Mouse (Mus musculus): Measurements from ENCODE around the gene 1700028J19Rik. TPM values are rescaled to one million over a fixed set of nuclear protein-coding genes. Genes with fewer than 3 reads are reported as not detected.
A peak's percentile ranks its signal among the peaks of the same experiment; 100 is the strongest.
"Not testable (repeated sequence)": the region's sequence is repeated elsewhere in the genome, so short reads cannot be mapped to it uniquely, and the experiment has no call there.

The 1700028J19Rik gene
- polyA plus RNA-seq, 1 experiment from 2014 or later = 0.33 TPM

GRCm38 (mm10) chr7:44268117-44268516, 21.6 kb upstream of the 1700028J19Rik start:
- WGBS (ENCODE audit: missing documents) = 85% methylated on average over 11 of the region's 11 CpGs
- Histone ChIP-seq H3K36me3 (ENCODE audit: inconsistent target) (no peaks in the 10 kb centered on the region), H3K79me2 (ENCODE audit: inconsistent target) (no peaks in the 10 kb centered on the region), H3K4me3 (ENCODE audit: inconsistent target) (no peak overlapping the region), H3K27ac (no peak overlapping the region)

- Histone ChIP-seq H3K4me3 (ENCODE audit: inconsistent target) (no peak overlapping the region), H3K27ac (no peak overlapping the region), H3K36me3 (ENCODE audit: inconsistent target) (no peaks in the 10 kb centered on the region), H3K79me2 (ENCODE audit: inconsistent target) (no peaks in the 10 kb centered on the region)
- WGBS (ENCODE audit: missing documents) = 4% methylated on average over 34 of the region's 34 CpGs
Observed at GRCm38 (mm10) chr7:44262791-44263643, 16.5 kb upstream of the 1700028J19Rik start.

- H3K36me3 ChIP-seq (ENCODE audit: inconsistent target) = no peaks in the 10 kb centered on the region
- H3K4me3 ChIP-seq (ENCODE audit: inconsistent target) = no peak within 1 kb of the TSS
- 34% methylated on average over 5 of the region's 5 CpGs for WGBS (ENCODE audit: missing documents)
- no peaks in the 10 kb centered on the region for H3K79me2 ChIP-seq (ENCODE audit: inconsistent target)
- H3K27ac ChIP-seq = no peak within 1 kb of the TSS
Observed at GRCm38 (mm10) chr7:44261147-44261546, 14.7 kb upstream of the 1700028J19Rik start, which contains the start of gene Gm15517. Gm15517 (plus strand) TSS chr7:44261447.

GRCm38 (mm10) chr7:44260410-44260809, 13.9 kb upstream of the 1700028J19Rik start:
- Histone ChIP-seq H3K27ac (no peak overlapping the region), H3K4me3 (ENCODE audit: inconsistent target) (no peak overlapping the region), H3K36me3 (ENCODE audit: inconsistent target) (no peaks in the 10 kb centered on the region), H3K79me2 (ENCODE audit: inconsistent target) (no peaks in the 10 kb centered on the region)
- 80% methylated on average over 5 of the region's 6 CpGs for WGBS (ENCODE audit: missing documents)

GRCm38 (mm10) chr7:44257278-44257677, 10.8 kb upstream of the 1700028J19Rik start, which contains the start of gene Acp4:
Acp4 (minus strand) TSS chr7:44257378.
- Histone ChIP-seq H3K4me3 (ENCODE audit: inconsistent target) (no peak within 1 kb of the TSS), H3K27ac (no peak within 1 kb of the TSS), H3K79me2 (ENCODE audit: inconsistent target) (no peaks in the 10 kb centered on the region), H3K36me3 (ENCODE audit: inconsistent target) (no peaks in the 10 kb centered on the region)
- 86% methylated on average over 4 of the region's 4 CpGs for WGBS (ENCODE audit: missing documents)

- Histone ChIP-seq H3K4me3 (ENCODE audit: inconsistent target) (no peak overlapping the region), H3K79me2 (ENCODE audit: inconsistent target) (no peaks in the 10 kb centered on the region), H3K27ac (no peak overlapping the region), H3K36me3 (ENCODE audit: inconsistent target) (peaks cover 9% of the 10 kb centered on the region; the same call in 1 of the 2 replicates)
- 71% methylated on average over 6 of the region's 6 CpGs for WGBS (ENCODE audit: missing documents)
Observed at GRCm38 (mm10) chr7:44254930-44255329, 8.4 kb upstream of the 1700028J19Rik start.

- WGBS (ENCODE audit: missing documents) = 86% methylated on average over 15 of the region's 15 CpGs
- H3K36me3 ChIP-seq (ENCODE audit: inconsistent target) = peaks cover 17% of the 10 kb centered on the region; the same call in 1 of the 2 replicates
- H3K79me2 ChIP-seq (ENCODE audit: inconsistent target) = peaks cover 10% of the 10 kb centered on the region
- H3K27ac ChIP-seq = no peak overlapping the region
- no peak overlapping the region for H3K4me3 ChIP-seq (ENCODE audit: inconsistent target)
Observed at GRCm38 (mm10) chr7:44253023-44253616, 6.6 kb upstream of the 1700028J19Rik start.

GRCm38 (mm10) chr7:44250732-44251275, 4.3 kb upstream of the 1700028J19Rik start:
- peaks cover 28% of the 10 kb centered on the region for H3K79me2 ChIP-seq (ENCODE audit: inconsistent target)
- H3K36me3 ChIP-seq (ENCODE audit: inconsistent target) = peaks cover 17% of the 10 kb centered on the region; the same call in 1 of the 2 replicates
- not testable (repeated sequence) for H3K27ac ChIP-seq; H3K4me3 ChIP-seq (ENCODE audit: inconsistent target)
- 95% methylated on average over 14 of the region's 17 CpGs for WGBS (ENCODE audit: missing documents)

- 83% methylated on average over 4 of the region's 4 CpGs for WGBS (ENCODE audit: missing documents)
- H3K36me3 ChIP-seq (ENCODE audit: inconsistent target) = peaks cover 17% of the 10 kb centered on the region; the same call in 1 of the 2 replicates
- H3K27ac ChIP-seq = no peak overlapping the region
- peaks cover 29% of the 10 kb centered on the region for H3K79me2 ChIP-seq (ENCODE audit: inconsistent target)
- H3K4me3 ChIP-seq (ENCODE audit: inconsistent target) = no peak overlapping the region
Observed at GRCm38 (mm10) chr7:44249248-44249647, 2.8 kb upstream of the 1700028J19Rik start.

- H3K27ac ChIP-seq = no peak overlapping the region
- peaks cover 29% of the 10 kb centered on the region for H3K79me2 ChIP-seq (ENCODE audit: inconsistent target)
- H3K4me3 ChIP-seq (ENCODE audit: inconsistent target) = no peak overlapping the region
- WGBS (ENCODE audit: missing documents) = 100% methylated on average over 2 of the region's 2 CpGs
- H3K36me3 ChIP-seq (ENCODE audit: inconsistent target) = peaks cover 17% of the 10 kb centered on the region; the same call in 1 of the 2 replicates
Observed at GRCm38 (mm10) chr7:44247971-44248370, 1.5 kb upstream of the 1700028J19Rik start.

GRCm38 (mm10) chr7:44246984-44247470, 532 bp upstream of the 1700028J19Rik start:
- peaks cover 29% of the 10 kb centered on the region for H3K79me2 ChIP-seq (ENCODE audit: inconsistent target)
- WGBS (ENCODE audit: missing documents) = under 1% methylated on average over 23 of the region's 23 CpGs
- peak overlapping the region; percentile 96 for H3K4me3 ChIP-seq (ENCODE audit: inconsistent target)
- H3K27ac ChIP-seq = peak overlapping the region; percentile 46
- peaks cover 17% of the 10 kb centered on the region; the same call in 1 of the 2 replicates for H3K36me3 ChIP-seq (ENCODE audit: inconsistent target)

GRCm38 (mm10) chr7:44244080-44244479, 2.4 kb downstream of the 1700028J19Rik start:
- H3K4me3 ChIP-seq (ENCODE audit: inconsistent target) = no peak overlapping the region
- 14% methylated on average over 1 of the region's 1 CpGs for WGBS (ENCODE audit: missing documents)
- peaks cover 28% of the 10 kb centered on the region for H3K79me2 ChIP-seq (ENCODE audit: inconsistent target)
- no peaks in the 10 kb centered on the region for H3K36me3 ChIP-seq (ENCODE audit: inconsistent target)
- H3K27ac ChIP-seq = no peak overlapping the region

GRCm38 (mm10) chr7:44241163-44241562, 5.3 kb downstream of the 1700028J19Rik start:
- 72% methylated on average over 2 of the region's 2 CpGs for WGBS (ENCODE audit: missing documents)
- Histone ChIP-seq H3K27ac (no peak overlapping the region), H3K79me2 (ENCODE audit: inconsistent target) (peaks cover 5% of the 10 kb centered on the region; the same call in 1 of the 2 replicates), H3K36me3 (ENCODE audit: inconsistent target) (no peaks in the 10 kb centered on the region), H3K4me3 (ENCODE audit: inconsistent target) (no peak overlapping the region)

GRCm38 (mm10) chr7:44240712-44241111, 5.8 kb downstream of the 1700028J19Rik start:
- WGBS (ENCODE audit: missing documents) = 67% methylated on average over 1 of the region's 1 CpGs
- Histone ChIP-seq H3K27ac (no peak overlapping the region), H3K79me2 (ENCODE audit: inconsistent target) (peaks cover under 1% of the 10 kb centered on the region; the same call in 1 of the 2 replicates), H3K4me3 (ENCODE audit: inconsistent target) (no peak overlapping the region), H3K36me3 (ENCODE audit: inconsistent target) (no peaks in the 10 kb centered on the region)

All from macrophage (primary cell).